Mouse (Mus musculus) forebrain, postnatal 0 days (tissue): ENCODE data around the gene Spcs2. TPM values are rescaled to one million over a fixed set of nuclear protein-coding genes. Genes with fewer than 3 reads are reported as not detected.

Experiments used
- ATAC-seq: fragments of 200-750 bp; cut with Nextera tagmentation; 2 replicates; pipeline ENCODE4 v1.8.0; 2017; ENCODE audit warnings: mild to moderate bottlenecking, moderate library complexity
- DNase-seq: peaks from one replicate; pipeline ENCODE4 v3.0.0-alpha.2; 2015
- H3K27ac ChIP-seq: fragments of 300-500 bp; sonication (generic); 2 replicates; pipeline ENCODE4 v1.5.1; 2014; ENCODE audit warnings: low read depth, mild to moderate bottlenecking, antibody characterized with exemption, low read length, moderate library complexity, mixed read lengths
- H3K27me3 ChIP-seq: fragments of 300-500 bp; sonication (generic); 2 replicates; pipeline ENCODE4 v1.6.1; 2014; ENCODE audit warnings: mild to moderate bottlenecking, low read length, mixed read lengths; ENCODE audit not compliant: insufficient read depth
- H3K36me3 ChIP-seq: fragments of 300-500 bp; sonication (generic); 2 replicates; pipeline ENCODE4 v1.6.1; 2014; ENCODE audit warnings: mild to moderate bottlenecking, moderate library complexity; ENCODE audit not compliant: insufficient read depth
- H3K4me1 ChIP-seq: fragments of 300-500 bp; sonication (generic); 2 replicates; pipeline ENCODE4 v1.6.1; 2014; ENCODE audit warnings: antibody characterized with exemption; ENCODE audit not compliant: insufficient read depth
- H3K4me2 ChIP-seq: fragments of 300-500 bp; sonication (generic); 2 replicates; pipeline ENCODE4 v1.6.1; 2014; ENCODE audit warnings: low read depth, mild to moderate bottlenecking, moderate library complexity
- H3K4me3 ChIP-seq: fragments of 300-500 bp; sonication (generic); 2 replicates; pipeline ENCODE4 v1.5.1; 2014; ENCODE audit warnings: low read depth, low read length, mixed read lengths
- H3K9ac ChIP-seq: fragments of 300-500 bp; sonication (generic); 2 replicates; pipeline ENCODE4 v1.6.1; 2014; ENCODE audit warnings: mild to moderate bottlenecking
- H3K9me3 ChIP-seq: fragments of 300-500 bp; sonication (generic); 2 replicates; pipeline ENCODE4 v1.6.1; 2016; ENCODE audit warnings: low read length
- CTCF ChIP-seq: sonication (generic); IDR thresholded peaks from 2 replicates; pipeline ENCODE4 v1.5.1; 2016; ENCODE audit warnings: antibody characterized with exemption, control low read depth, low read depth
- WGBS: fragments of 180-500 bp; shearing (Covaris S2); extraction: QIAGEN DNeasy Blood & Tissue Kit; methylation state at CpG from one replicate; pipeline ENCODE4 v1.1.7; 2014; 5-methylcytosine and 5-hydroxymethylcytosine counted together
- polyA plus RNA-seq: library from polyadenylated mRNA; unstranded; fragments of >200 nt; fragmentation: Nextera tagmentation; extraction: Ambion mirVana; gene quantifications from 2 replicates; pipeline ENCODE4 v1.2.1, GENCODE M21; 2015
- total RNA-seq: library from RNA; depleted of rRNA; stranded (reverse); fragments of >200 nt; gene quantifications from 2 replicates; pipeline ENCODE4 v1.2.3, GENCODE M21; 2014

Spcs2 gene
- total and polyA plus RNA-seq, 2 experiments from 2014 or later = 123 to 257 TPM

GRCm38 (mm10) chr7:99836781-99837180 is 26.5 kb downstream of the Spcs2 start:
- Histone ChIP-seq H3K4me2 (no peak overlapping the region), H3K4me1 (no peaks in the 10 kb centered on the region), H3K36me3 (peaks cover 49% of the 10 kb centered on the region), H3K9me3 (no peaks in the 10 kb centered on the region), H3K4me3 (no peak overlapping the region), H3K27ac (no peak overlapping the region), H3K9ac (no peak overlapping the region), H3K27me3 (no peaks in the 10 kb centered on the region)
- 44% methylated on average over 4 of the region's 4 CpGs for WGBS
- no peak for TF ChIP-seq CTCF
- DNase-seq = no peak
- no peak for ATAC-seq

- H3K9me3 ChIP-seq = no peaks in the 10 kb centered on the region
- no peaks in the 10 kb centered on the region for H3K4me1 ChIP-seq
- no peak for ATAC-seq
- TF ChIP-seq CTCF = no peak
- no peak overlapping the region for H3K9ac ChIP-seq
- H3K4me2 ChIP-seq = no peak overlapping the region
- whole genome bisulfite sequencing = 84% methylated on average over 5 of the region's 5 CpGs
- no peak overlapping the region for H3K4me3 ChIP-seq
- DNase-seq = no peak
- H3K27me3 ChIP-seq = no peaks in the 10 kb centered on the region
- no peak overlapping the region for H3K27ac ChIP-seq
- peaks cover 27% of the 10 kb centered on the region for H3K36me3 ChIP-seq
Observed at GRCm38 (mm10) chr7:99834314-99834853, 28.9 kb downstream of the Spcs2 start.

GRCm38 (mm10) chr7:99833846-99834222 is 29.4 kb downstream of the Spcs2 start:
- Histone ChIP-seq H3K4me1 (no peaks in the 10 kb centered on the region), H3K4me3 (no peak overlapping the region), H3K27ac (no peak overlapping the region), H3K9ac (no peak overlapping the region), H3K9me3 (no peaks in the 10 kb centered on the region), H3K36me3 (peaks cover 23% of the 10 kb centered on the region), H3K4me2 (no peak overlapping the region), H3K27me3 (no peaks in the 10 kb centered on the region)
- no peak for ATAC-seq
- WGBS = 90% methylated on average over 2 of the region's 2 CpGs
- no peak for TF ChIP-seq CTCF
- DNase-seq = no peak

GRCm38 (mm10) chr7:99833115-99833845 is 30.0 kb downstream of the Spcs2 start:
- DNase-seq = no peak
- H3K27me3 ChIP-seq = no peaks in the 10 kb centered on the region

GRCm38 (mm10) chr7:99828083-99828570 is 35.1 kb downstream of the Spcs2 start, which contains the start of gene Neu3:
Gene Neu3 (minus strand): TSS chr7:99828417.
- Histone ChIP-seq H3K4me2 (peak within 1 kb of the TSS; percentile 61), H3K27ac (no peak within 1 kb of the TSS), H3K36me3 (no peaks in the 10 kb centered on the region), H3K9ac (peak within 1 kb of the TSS; percentile 54), H3K27me3 (no peaks in the 10 kb centered on the region), H3K4me1 (no peaks in the 10 kb centered on the region), H3K4me3 (peak within 1 kb of the TSS; percentile 39), H3K9me3 (no peaks in the 10 kb centered on the region)
- ATAC-seq (peak; percentile 99), DNase-seq (peak; percentile 83)
- peak; percentile 35; the same call in 1 of the 2 replicates for TF ChIP-seq CTCF
- under 1% methylated on average over 26 of the region's 26 CpGs for WGBS

More at GRCm38 (mm10) chr7:99833115-99833845, 30.0 kb downstream of the Spcs2 start:
- H3K9me3 ChIP-seq = no peaks in the 10 kb centered on the region
- H3K36me3 ChIP-seq = peaks cover 18% of the 10 kb centered on the region
- no peak for TF ChIP-seq CTCF
- no peak overlapping the region for H3K9ac ChIP-seq
- H3K4me1 ChIP-seq = no peaks in the 10 kb centered on the region
- ATAC-seq = no peak
- 81% methylated on average over 5 of the region's 5 CpGs for WGBS
- no peak overlapping the region for H3K4me3 ChIP-seq
- H3K4me2 ChIP-seq = no peak overlapping the region
- no peak overlapping the region for H3K27ac ChIP-seq

GRCm38 (mm10) chr7:99826096-99826495 is 37.2 kb downstream of the Spcs2 start:
- Histone ChIP-seq H3K4me2 (no peak overlapping the region), H3K9ac (no peak overlapping the region), H3K4me3 (no peak overlapping the region), H3K9me3 (no peaks in the 10 kb centered on the region), H3K4me1 (no peaks in the 10 kb centered on the region), H3K27me3 (no peaks in the 10 kb centered on the region), H3K36me3 (no peaks in the 10 kb centered on the region), H3K27ac (no peak overlapping the region)
- 65% methylated on average over 6 of the region's 6 CpGs for WGBS
- ATAC-seq = no peak
- TF ChIP-seq CTCF = no peak
- DNase-seq = no peak

- Histone ChIP-seq H3K9ac (no peak overlapping the region), H3K4me3 (no peak overlapping the region), H3K4me2 (no peak overlapping the region), H3K4me1 (no peaks in the 10 kb centered on the region), H3K9me3 (no peaks in the 10 kb centered on the region), H3K27me3 (no peaks in the 10 kb centered on the region), H3K36me3 (no peaks in the 10 kb centered on the region), H3K27ac (no peak overlapping the region)
- WGBS = 89% methylated on average over 9 of the region's 9 CpGs
- no peak for TF ChIP-seq CTCF
- DNase-seq (no peak), ATAC-seq (no peak)
Observed at GRCm38 (mm10) chr7:99825511-99825910, 37.8 kb downstream of the Spcs2 start.
